ENCODE assay signal across 8 mouse cellular contexts in the genomic region with DNA sequence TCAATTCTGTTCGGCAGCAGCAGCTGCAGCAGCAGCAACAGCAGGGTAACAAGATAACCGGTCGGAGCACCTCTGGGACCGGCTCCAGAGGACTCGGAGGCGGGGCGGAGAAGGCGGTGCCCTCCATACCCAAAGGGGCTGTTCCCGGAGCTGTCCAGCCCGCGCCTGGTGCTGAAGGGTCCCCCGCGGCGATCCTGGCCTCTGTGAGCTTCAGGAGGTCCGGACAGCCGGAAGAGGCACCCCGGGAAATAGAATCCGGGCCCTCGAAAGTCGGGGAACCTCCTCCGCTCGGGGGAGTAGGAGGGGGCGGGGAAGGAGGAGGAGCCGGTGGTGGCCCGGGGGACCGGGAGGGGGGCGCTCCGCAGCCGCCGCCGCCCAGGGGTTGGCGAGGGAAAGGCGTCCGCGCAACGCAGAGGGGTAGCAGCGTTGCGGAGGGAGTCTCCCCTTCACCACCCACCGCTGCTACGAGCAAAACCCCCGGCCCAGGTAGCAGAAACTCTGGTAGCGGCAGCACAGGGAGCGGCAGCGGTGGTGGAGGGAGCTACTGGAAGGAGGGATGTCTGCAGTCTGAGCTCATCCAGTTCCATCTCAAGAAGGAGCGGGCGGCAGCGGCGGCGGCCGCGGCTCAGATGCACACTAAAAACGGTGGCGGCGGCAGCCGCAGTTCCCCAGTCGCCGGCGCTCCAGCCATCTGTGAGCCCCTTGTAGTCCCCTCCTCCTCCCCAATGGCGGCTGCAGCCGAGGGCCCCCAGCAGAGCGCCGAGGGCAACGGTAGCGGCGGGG. TPM values are rescaled to one million over a fixed set of nuclear protein-coding genes. Genes with fewer than 3 reads are reported as not detected.
A peak's percentile ranks its signal among the peaks of the same experiment; 100 is the strongest.
DNase-seq lines count a peak whose midpoint lies in the region; ATAC-seq and TF ChIP-seq lines count a peak whose summit lies in the region.

No protein-coding gene starts in this region.

- no peak overlapping the region for H3K9ac ChIP-seq in liver, postnatal 0 days (replicated peaks)

- DNase-seq in Muller cell, postnatal 12 days (ENCODE audit: inconsistent ontology term), result peak; percentile 93
- DNase-seq in cerebellum, adult 2 months, result peak; percentile 83 to 91
- peak; percentile 73 for DNase-seq in forelimb bud, embryonic 11.5 days (ENCODE audit: low read depth, low spot score)
- DNase-seq in heart, postnatal 4 days, result peak; percentile 86
- DNase-seq in layer of hippocampus, adult 2 months (ENCODE audit: low spot score in 2 of 2), result peak; percentile 84 to 85
- peak; percentile 78 for DNase-seq in liver, postnatal 0 days
- DNase-seq in ovary, adult 18-20 months (ENCODE audit: low spot score), result peak; percentile 58
- peak; percentile 26 to 27 for DNase-seq in thymus, postnatal 36 days

- H3K4me3 ChIP-seq in cerebellum, adult 2 months (replicated peaks; ENCODE audit: insufficient read depth, low read depth, low read length), result peak overlapping the region; percentile 93
- H3K4me3 ChIP-seq in layer of hippocampus, adult 2 months, result peak overlapping the region; percentile 93
- peak overlapping the region; percentile 47 for H3K4me3 ChIP-seq in liver, postnatal 0 days (ENCODE audit: low read depth, low read length)

- TF ChIP-seq POLR2A in cerebellum, adult 2 months (IDR thresholded peaks at IDR 0.05; ENCODE audit: borderline replicate concordance, insufficient read depth, low read length), result peak; percentile 54; the same call in 1 of the 2 replicates

- TF ChIP-seq EP300 in liver, postnatal 0 days (IDR thresholded peaks at IDR 0.05; ENCODE audit: low read depth), result no peak

- under 1% methylated on average over 63 of the region's 65 CpGs for WGBS in cerebellum, adult 2 months
- WGBS in liver, postnatal 0 days (ENCODE audit: insufficient replicate concordance), result under 1% methylated on average over 59 of the region's 65 CpGs

- peak overlapping the region; percentile 72 for H3K4me2 ChIP-seq in liver, postnatal 0 days (ENCODE audit: low read depth, low read length)

- no peaks in the 10 kb centered on the region for H3K36me3 ChIP-seq in liver, postnatal 0 days (replicated peaks; ENCODE audit: insufficient read depth, low read length)

- no peak for TF ChIP-seq CTCF in cerebellum, adult 2 months (IDR thresholded peaks at IDR 0.05; ENCODE audit: borderline replicate concordance, insufficient read depth, low read depth, low read length)
- peak; percentile 55 for TF ChIP-seq CTCF in layer of hippocampus, adult 2 months (conservative IDR thresholded peaks at IDR 0.05)
- TF ChIP-seq CTCF in liver, postnatal 0 days (IDR thresholded peaks at IDR 0.05; ENCODE audit: low read depth), result no peak

- ATAC-seq in liver, postnatal 0 days, result peak; percentile 87

- H3K4me1 ChIP-seq in cerebellum, adult 2 months (ENCODE audit: control insufficient read depth, insufficient read depth, low read length), result no peaks in the 10 kb centered on the region
- H3K4me1 ChIP-seq in liver, postnatal 0 days (ENCODE audit: insufficient read depth), result peaks cover 10% of the 10 kb centered on the region

- H3K27ac ChIP-seq in cerebellum, adult 2 months (ENCODE audit: insufficient read depth, low read length), result peak overlapping the region; percentile 88
- H3K27ac ChIP-seq in layer of hippocampus, adult 2 months, result peak overlapping the region; percentile 99
- no peak overlapping the region for H3K27ac ChIP-seq in liver, postnatal 0 days (ENCODE audit: low read depth)

- no peaks in the 10 kb centered on the region for H3K9me3 ChIP-seq in liver, postnatal 0 days (ENCODE audit: low read length)

- H3K27me3 ChIP-seq in cerebellum, adult 2 months (ENCODE audit: control insufficient read depth, insufficient read depth, low read length), result no peaks in the 10 kb centered on the region
- H3K27me3 ChIP-seq in liver, postnatal 0 days (ENCODE audit: insufficient read depth, low read length), result peaks cover 49% of the 10 kb centered on the region

RNA-seq across cellular contexts. Expression of a gene that starts 3.4 kb away (rescaled TPM):
- polyA plus RNA-seq in cerebellum, adult 2 months (2012; rRNA removed), result 37.3 and 40.1 TPM in 2 replicates
- under 1 TPM in 1 of 2 experiments, not detected in 1; 0.25 TPM for total RNA-seq in heart, postnatal 4 days (2021)
- 100 to 1,000 TPM; 176 to 178 TPM for total RNA-seq in layer of hippocampus, adult 2 months (2021)
- polyA plus RNA-seq in liver, postnatal 0 days (2015; fragmentation: Nextera tagmentation; extraction: Ambion mirVana), result not detected in 2 replicates

RNA-seq across cellular contexts. Expression of a gene that starts 51.7 kb away (rescaled TPM):
- 6.9 and 7.5 TPM in 2 replicates for polyA plus RNA-seq in cerebellum, adult 2 months (2012; rRNA removed)
- total RNA-seq in heart, postnatal 4 days (2021), result not detected
- total RNA-seq in layer of hippocampus, adult 2 months (2021), result 10 to 100 TPM; 28.0 to 29.8 TPM
- not detected in 2 replicates for polyA plus RNA-seq in liver, postnatal 0 days (2015; fragmentation: Nextera tagmentation; extraction: Ambion mirVana)

Comparison
In these comparisons a context has a peak if more than half of its experiments do, and no peak if none do; other contexts are left out.
1. DNase-seq: peak in every context shown above with its lines; median percentile 93 in Muller cell, postnatal 12 days; 87 in cerebellum, adult 2 months; 86 in heart, postnatal 4 days; 84 in layer of hippocampus, adult 2 months; 78 in liver, postnatal 0 days; 73 in forelimb bud, embryonic 11.5 days; 58 in ovary, adult 18-20 months; 26 in thymus, postnatal 36 days.
2. RNA of a gene that starts 3.4 kb away (total RNA-seq): 176 to 178 TPM in layer of hippocampus, adult 2 months; 0.25 TPM in heart, postnatal 4 days; every median in the first group is over 100 times any median in the second.
3. RNA of a gene that starts 51.7 kb away (total RNA-seq): 28.0 to 29.8 TPM in layer of hippocampus, adult 2 months; not detected in heart, postnatal 4 days; every median in the first group is over 10 times any median in the second.
4. Peak in every context shown above with its lines, with median percentiles within 50 percentile points of each other: H3K4me3 ChIP-seq.